Mouse (Mus musculus): Measurements from ENCODE around the gene Rps27. TPM values are rescaled to one million over a fixed set of nuclear protein-coding genes. Genes with fewer than 3 reads are reported as not detected.

Gene Rps27
- 1,000 to 10,000 TPM; 1,765 to 1,918 TPM for total RNA-seq (2023)

GRCm38 (mm10) chr3:90213377-90213866 is at the start of gene Rps27, which contains the start of gene Rab13:
TSS of gene Rps27 (minus strand) at chr3:90213651.
TSS of gene Rab13 (plus strand) at chr3:90213695.

GRCm38 (mm10) chr3:90253653-90254418 is 40.4 kb upstream of the Rps27 start, which contains the start of gene Crtc2:
TSS of gene Crtc2 (plus strand) at chr3:90254163.

DNA sequence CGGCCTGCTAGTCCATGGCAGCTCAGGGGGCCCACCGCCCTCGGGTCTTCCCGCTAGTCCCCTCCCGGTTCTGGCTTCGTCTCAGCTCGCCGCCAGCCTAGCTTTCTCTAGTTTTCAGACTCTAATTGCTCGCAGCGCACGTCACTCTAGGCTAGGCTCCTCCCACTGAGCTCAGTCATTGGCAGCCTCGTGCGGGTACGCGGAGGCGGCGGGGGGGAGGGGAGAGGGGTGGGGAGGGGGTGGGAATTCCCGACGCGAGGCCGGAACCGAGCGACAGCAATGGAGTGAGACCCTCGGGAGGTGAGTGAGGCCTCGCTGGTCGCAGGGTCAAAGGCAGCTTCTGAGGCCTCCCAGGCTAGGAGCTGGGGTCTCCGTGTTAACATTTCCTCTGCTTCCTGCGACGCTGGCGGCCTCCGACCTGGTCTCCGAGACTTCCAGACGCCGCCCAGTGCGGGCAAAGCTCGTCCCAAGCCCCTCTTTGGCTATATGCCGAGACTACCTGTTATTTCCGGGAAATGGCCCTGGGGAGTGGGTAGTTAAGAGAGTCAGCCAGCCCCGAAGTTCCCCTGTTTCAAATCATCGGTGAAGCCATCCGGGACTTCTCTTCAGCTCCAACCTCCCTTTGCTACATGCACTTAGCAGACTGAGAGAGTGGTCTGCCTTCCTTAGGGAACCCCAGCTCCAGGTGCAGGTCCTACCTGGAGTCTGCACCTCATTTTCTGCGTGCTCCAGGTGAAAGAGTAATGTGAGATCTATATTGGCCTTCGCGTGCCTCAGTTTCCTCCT is 34.7 kb upstream of the Rps27 start, which contains the start of gene Slc39a1:
Gene Slc39a1, plus strand, starts transcription at position 213 of the 786 bp plus-strand sequence.

GRCm38 (mm10) chr3:90242984-90243775 is 29.7 kb upstream of the Rps27 start, which contains the start of gene Creb3l4:
TSS of gene Creb3l4 (minus strand) at chr3:90243512.

DNA sequence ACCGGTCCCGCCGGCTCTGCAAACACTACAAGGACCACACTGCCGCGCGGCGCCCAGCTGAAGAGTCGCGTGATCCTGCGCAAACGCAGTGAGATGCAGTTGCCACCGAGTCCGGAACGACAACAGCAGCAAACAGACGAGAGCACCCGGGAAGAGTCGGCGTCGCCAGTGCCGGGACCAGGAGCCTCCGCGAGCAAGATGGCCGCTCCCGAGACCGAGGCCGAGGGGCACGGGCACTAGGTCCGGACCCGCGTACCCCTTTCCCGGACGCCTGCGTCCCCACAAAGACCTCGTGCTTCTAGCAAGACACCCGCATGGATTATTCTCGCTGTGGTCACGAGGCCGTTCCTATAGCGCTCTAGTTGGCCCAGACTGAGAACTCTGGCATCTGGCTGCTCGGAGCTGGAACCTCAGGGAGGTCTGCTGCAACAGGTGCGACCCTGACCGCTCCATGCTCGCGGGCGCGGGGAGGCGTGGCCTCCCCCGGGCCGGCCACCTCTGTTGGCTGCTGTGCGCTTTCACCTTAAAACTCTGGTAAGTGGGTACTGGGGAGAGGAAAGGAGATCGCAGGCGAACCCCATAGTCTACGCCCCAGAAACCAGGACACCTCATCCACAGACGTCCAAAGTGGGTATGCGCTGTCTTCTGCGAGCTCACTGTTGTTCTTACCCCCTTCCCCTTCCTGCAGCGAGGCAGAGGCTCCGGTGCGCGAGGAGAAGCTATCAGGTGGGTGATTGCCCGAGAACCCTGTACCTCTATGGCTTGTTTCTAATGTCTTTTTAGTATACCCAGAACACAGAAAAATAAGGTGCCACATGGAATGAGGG is 18.3 kb upstream of the Rps27 start, which contains the start of gene Jtb:
Gene Jtb, plus strand, starts transcription at position 91 of the 827 bp plus-strand sequence.

Other genes starting within 250 kb of the Rps27 start
- 10 to 100 TPM; 37.6 to 45.4 TPM for gene Hax1, start 214.9 kb downstream of the Rps27 start, total RNA-seq (2023)
- gene 4933434E20Rik, start 162.0 kb downstream of the Rps27 start, total RNA-seq (2023): 10 to 100 TPM; 47.6 to 50.8 TPM
- 100 to 1,000 TPM; 127 to 154 TPM for gene Ubap2l, start 161.0 kb downstream of the Rps27 start, total RNA-seq (2023)
- 100 to 1,000 TPM; 808 to 885 TPM for gene Tpm3, start 141.0 kb downstream of the Rps27 start, total RNA-seq (2023)
- under 1 TPM; 0.77 to 0.84 TPM for gene Nup210l, start 109.5 kb downstream of the Rps27 start, total RNA-seq (2023)
- gene Rab13, start within 50 bp of the Rps27 start, total RNA-seq (2023): 1 to 10 TPM; 2.3 to 3.9 TPM
- gene Jtb, start 17.9 kb upstream of the Rps27 start, total RNA-seq (2023): 10 to 100 TPM; 27.6 to 30.9 TPM
- gene Creb3l4, start 29.9 kb upstream of the Rps27 start, total RNA-seq (2023): not detected
- 10 to 100 TPM; 21.0 to 22.9 TPM for gene Slc39a1, start 34.5 kb upstream of the Rps27 start, total RNA-seq (2023)
- gene Crtc2, start 40.5 kb upstream of the Rps27 start, total RNA-seq (2023): 10 to 100 TPM; 59.8 to 70.4 TPM
- gene Dennd4b, start 51.5 kb upstream of the Rps27 start, total RNA-seq (2023): 10 to 100 TPM; 49.7 to 67.2 TPM
- 10 to 100 TPM; 63.0 to 70.9 TPM for gene Gatad2b, start 79.5 kb upstream of the Rps27 start, total RNA-seq (2023)
- 1 to 10 TPM; 1.3 to 1.6 TPM for gene Slc27a3, start 176.3 kb upstream of the Rps27 start, total RNA-seq (2023)
- gene Ints3, start 220.0 kb upstream of the Rps27 start, total RNA-seq (2023): 10 to 100 TPM; 41.6 to 47.1 TPM